In the genomic region with DNA sequence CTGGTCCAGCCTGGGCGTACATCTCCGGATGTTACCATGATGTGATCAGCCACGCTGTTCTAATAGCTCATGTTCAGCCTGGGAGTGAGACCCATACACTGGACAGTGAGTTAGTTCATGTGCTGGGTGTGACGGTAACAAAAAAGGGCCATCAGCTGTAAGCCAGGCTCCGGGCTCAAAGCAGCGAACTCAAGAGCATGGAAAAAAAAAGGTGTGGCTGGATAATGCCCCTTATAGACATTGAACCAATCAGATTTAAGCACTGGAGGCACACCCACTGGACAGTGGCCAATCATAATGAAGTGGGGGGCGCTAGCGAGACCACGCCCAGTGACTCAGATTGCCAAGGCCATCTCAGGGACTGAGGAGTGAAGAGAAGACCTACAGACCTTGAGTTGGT, we compare ENCODE assay signal across 9 mouse cellular contexts. TPM values are rescaled to one million over a fixed set of nuclear protein-coding genes. Genes with fewer than 3 reads are reported as not detected.
DNase-seq lines count a peak whose midpoint lies in the region; ATAC-seq and TF ChIP-seq lines count a peak whose summit lies in the region.
"Had no signal": no experiment of that assay in that cellular context is flagged by ENCODE, and none has a peak within 500 bp of the region (broad histone marks: within the 10 kb centered on the region; RNA-seq: fewer than 3 reads in every experiment).

A gene (plus strand): TSS at position 338 of the 400 bp plus-strand sequence.

- 33% methylated on average over 9 of the region's 9 CpGs for WGBS in heart, embryonic 11.5 days (ENCODE audit: insufficient replicate concordance)
- 49% methylated on average over 9 of the region's 9 CpGs for WGBS in liver, postnatal 0 days (ENCODE audit: insufficient replicate concordance)
- 37% methylated on average over 9 of the region's 9 CpGs for WGBS in hindbrain, embryonic 10.5 days

- H3K4me2 ChIP-seq in heart, embryonic 11.5 days, result no peak within 1 kb of the TSS
- no peak within 1 kb of the TSS for H3K4me2 ChIP-seq in liver, postnatal 0 days (ENCODE audit: low read depth, low read length)

- H3K4me1 ChIP-seq in heart, embryonic 11.5 days (ENCODE audit: control insufficient read depth, insufficient read depth, low read length), result no peaks in the 10 kb centered on the region
- peaks cover 11% of the 10 kb centered on the region for H3K4me1 ChIP-seq in liver, postnatal 0 days (ENCODE audit: insufficient read depth)
- H3K4me1 ChIP-seq in hindbrain, embryonic 10.5 days (replicated peaks), result no peaks in the 10 kb centered on the region

- H3K4me3 ChIP-seq in heart, embryonic 11.5 days (ENCODE audit: low read depth, low read length), result no peak within 1 kb of the TSS
- no peak within 1 kb of the TSS for H3K4me3 ChIP-seq in liver, postnatal 0 days (ENCODE audit: low read depth, low read length)
- no peak within 1 kb of the TSS for H3K4me3 ChIP-seq in hindbrain, embryonic 10.5 days

- H3K27me3 ChIP-seq in heart, embryonic 11.5 days (ENCODE audit: control insufficient read depth, insufficient read depth, low read length), result no peaks in the 10 kb centered on the region
- no peaks in the 10 kb centered on the region for H3K27me3 ChIP-seq in liver, postnatal 0 days (ENCODE audit: insufficient read depth, low read length)
- no peaks in the 10 kb centered on the region for H3K27me3 ChIP-seq in hindbrain, embryonic 10.5 days (ENCODE audit: insufficient read depth, poor library complexity, severe bottlenecking)

- TF ChIP-seq EP300 in liver, postnatal 0 days (IDR thresholded peaks at IDR 0.05; ENCODE audit: low read depth), result no peak

- peak; percentile 57; the same call in 1 of the 2 replicates for ATAC-seq in heart, embryonic 11.5 days (replicated peaks; ENCODE audit: insufficient number of reproducible peaks, low FRiP score, low TSS enrichment)
- ATAC-seq in liver, postnatal 0 days, result peak; percentile 54; the same call in 1 of the 2 replicates
- no peak for ATAC-seq in monocyte, adult 5-6 weeks (replicated peaks; ENCODE audit: insufficient number of reproducible peaks, low FRiP score, low TSS enrichment, poor library complexity, severe bottlenecking)

- TF ChIP-seq CTCF in liver, postnatal 0 days (IDR thresholded peaks at IDR 0.05; ENCODE audit: low read depth), result no peak

- H3K27ac ChIP-seq in heart, embryonic 11.5 days (ENCODE audit: low read depth, low read length), result no peak within 1 kb of the TSS
- H3K27ac ChIP-seq in liver, postnatal 0 days (ENCODE audit: low read depth), result peak within 1 kb of the TSS; percentile 37
- no peak within 1 kb of the TSS for H3K27ac ChIP-seq in hindbrain, embryonic 10.5 days

- H3K9ac ChIP-seq in heart, embryonic 11.5 days (ENCODE audit: low read depth, low read length), result no peak within 1 kb of the TSS
- H3K9ac ChIP-seq in liver, postnatal 0 days (replicated peaks), result no peak within 1 kb of the TSS

- intact Hi-C loops in heart, postnatal 14 days (cut with DNase I), result no loop called here

- H3K36me3 ChIP-seq in heart, embryonic 11.5 days (ENCODE audit: control insufficient read depth, insufficient read depth, low read length), result no peaks in the 10 kb centered on the region
- H3K36me3 ChIP-seq in liver, postnatal 0 days (replicated peaks; ENCODE audit: insufficient read depth, low read length), result no peaks in the 10 kb centered on the region
- H3K36me3 ChIP-seq in hindbrain, embryonic 10.5 days, result no peaks in the 10 kb centered on the region

- no peaks in the 10 kb centered on the region for H3K9me3 ChIP-seq in heart, embryonic 11.5 days (replicated peaks; ENCODE audit: control insufficient read depth, low read length)
- no peaks in the 10 kb centered on the region for H3K9me3 ChIP-seq in liver, postnatal 0 days (ENCODE audit: low read length)
- 0 out of 2 replicates have a peak, but pooled peaks cover 2% of the 10 kb centered on the region for H3K9me3 ChIP-seq in hindbrain, embryonic 10.5 days

- DNase-seq in heart, postnatal 14 days, result no peak
- DNase-seq in 416B (ENCODE audit: low read depth), result peak; percentile 93
- peak; percentile 15 for DNase-seq in c-Kit-negative CD71-positive TER-119-positive erythroid progenitor cells, embryonic 14.5 days (ENCODE audit: low read depth, low spot score)
- peak; percentile 59 for DNase-seq in liver, postnatal 0 days
- DNase-seq in urinary bladder, adult 2 months (ENCODE audit: low spot score), result no peak
- no peak for DNase-seq in hindbrain, embryonic 10.5 days (ENCODE audit: low spot score)
- DNase-seq: kidney, postnatal 36 days had no signal

RNA-seq across cellular contexts. Expression of the gene that starts here (rescaled TPM):
- 0.70 and 1.6 TPM in 2 replicates for polyA plus RNA-seq in heart, embryonic 11.5 days (2014; fragmentation: Nextera tagmentation; extraction: Ambion mirVana)
- not detected for total RNA-seq in heart, postnatal 14 days (2021)
- 0.53 and 1.4 TPM in 2 replicates for polyA plus RNA-seq in liver, postnatal 0 days (2015; fragmentation: Nextera tagmentation; extraction: Ambion mirVana)
- not detected in 2 replicates for polyA plus RNA-seq in urinary bladder, adult 2 months (2012; rRNA removed)
- total RNA-seq in monocyte, adult 5-6 weeks (2017), result not detected in 3 replicates
- not detected in 2 replicates for polyA plus RNA-seq in hindbrain, embryonic 10.5 days (2016; fragmentation: Nextera tagmentation; extraction: Ambion mirVana)

Comparison
In these comparisons a context has a peak if more than half of its experiments do, and no peak if none do; other contexts are left out.
1. DNase-seq: peak in 416B (single experiment), c-Kit-negative CD71-positive TER-119-positive erythroid progenitor cells, embryonic 14.5 days (single experiment) and liver, postnatal 0 days (single experiment); none in heart, postnatal 14 days (0 of 2), urinary bladder, adult 2 months (single experiment) and hindbrain, embryonic 10.5 days (single experiment).